Mouse (Mus musculus): ENCODE measurements around the gene Gab2. TPM values are rescaled to one million over a fixed set of nuclear protein-coding genes. Genes with fewer than 3 reads are reported as not detected.
"Not testable (repeated sequence)": the region's sequence is repeated elsewhere in the genome, so short reads cannot be mapped to it uniquely, and the experiment has no call there.

The Gab2 gene
- polyA plus RNA-seq, 1 experiment from 2014 or later = 17.7 TPM

DNA sequence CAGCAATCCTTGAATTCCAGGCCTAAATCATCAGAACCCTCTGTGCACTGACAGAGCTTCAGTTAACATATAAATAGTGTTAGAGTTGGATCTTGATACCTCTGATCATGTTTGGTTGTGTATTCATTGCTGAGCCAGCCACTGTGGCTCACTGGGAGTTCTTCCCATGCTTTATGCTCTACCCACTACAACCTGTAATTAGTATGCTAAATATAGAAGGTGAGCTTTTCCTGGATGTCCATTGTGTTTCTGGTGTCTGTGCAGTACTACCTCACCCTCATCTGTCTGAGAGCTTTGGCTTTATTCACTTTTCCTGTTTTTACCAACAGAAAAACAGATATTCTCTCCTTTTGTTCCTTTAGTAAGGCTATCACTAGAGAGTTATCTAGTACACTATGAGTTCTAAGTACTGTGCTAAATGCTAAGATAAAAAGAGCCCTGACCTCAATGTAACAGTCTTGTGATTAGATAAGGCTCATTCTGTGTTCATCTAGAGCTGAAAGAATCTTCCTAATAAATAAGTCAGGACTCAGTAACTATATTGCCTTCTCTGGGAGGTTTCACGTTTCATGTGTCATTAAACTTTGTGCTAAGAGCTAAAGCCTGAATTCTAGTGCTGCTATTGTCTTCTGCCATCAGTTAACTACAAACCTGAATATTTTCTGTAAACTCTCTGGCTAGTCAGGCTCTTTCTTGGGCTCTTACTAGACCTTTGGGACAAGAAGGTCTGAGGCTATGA lies 127.6 kb downstream of the Gab2 start:
- Histone ChIP-seq H3K4me1 (no peaks in the 10 kb centered on the region), H3K27ac (no peak overlapping the region), H3K27me3 (replicated peaks) (no peaks in the 10 kb centered on the region), H3K36me3 (no peaks in the 10 kb centered on the region), H3K4me3 (no peak overlapping the region), H3K9me3 (no peaks in the 10 kb centered on the region), H3K4me2 (replicated peaks) (no peak overlapping the region), H3K9ac (no peak overlapping the region)
- ATAC-seq (ENCODE audit: low FRiP score, low read depth) = no peak
- WGBS = 62% methylated on average over 1 of the region's 1 CpGs

DNA sequence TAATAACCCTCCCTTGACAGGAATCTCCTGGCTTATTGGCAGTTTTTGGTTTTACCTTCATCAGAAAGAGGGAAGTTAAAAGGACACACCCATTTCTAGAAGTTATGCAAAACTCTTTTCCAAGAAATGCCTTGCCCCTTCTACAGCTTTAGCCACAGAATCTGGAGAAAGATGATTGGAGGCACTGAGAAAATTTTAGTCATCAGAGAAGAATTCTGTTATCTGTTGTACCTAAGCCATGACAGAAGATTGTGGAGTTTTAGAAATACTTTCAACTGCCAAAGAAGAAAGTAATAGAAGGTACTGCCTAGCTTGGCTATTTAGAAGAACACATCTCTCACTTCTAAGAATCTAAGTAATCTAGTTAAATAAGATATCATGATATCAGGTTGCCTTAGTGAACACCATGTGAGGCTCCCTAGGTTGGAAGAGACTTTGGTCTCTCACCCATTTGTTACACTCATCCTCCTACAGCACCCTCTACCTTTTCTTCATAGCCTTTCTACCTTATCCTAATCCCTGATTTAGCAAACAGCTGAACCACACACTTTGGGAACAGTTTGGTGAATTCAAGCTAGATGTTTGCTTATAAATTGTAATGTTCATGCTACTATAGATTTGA lies 128.8 kb downstream of the Gab2 start:
- no peaks in the 10 kb centered on the region for H3K36me3 ChIP-seq
- H3K27me3 ChIP-seq (replicated peaks) = no peaks in the 10 kb centered on the region
- no peak overlapping the region for H3K4me2 ChIP-seq (replicated peaks)
- H3K9me3 ChIP-seq = no peaks in the 10 kb centered on the region
- no peak overlapping the region for H3K27ac ChIP-seq
- no peak for ATAC-seq (ENCODE audit: low FRiP score, low read depth)
- H3K4me1 ChIP-seq = no peaks in the 10 kb centered on the region
- no peak overlapping the region for H3K9ac ChIP-seq
- no peak overlapping the region for H3K4me3 ChIP-seq

DNA sequence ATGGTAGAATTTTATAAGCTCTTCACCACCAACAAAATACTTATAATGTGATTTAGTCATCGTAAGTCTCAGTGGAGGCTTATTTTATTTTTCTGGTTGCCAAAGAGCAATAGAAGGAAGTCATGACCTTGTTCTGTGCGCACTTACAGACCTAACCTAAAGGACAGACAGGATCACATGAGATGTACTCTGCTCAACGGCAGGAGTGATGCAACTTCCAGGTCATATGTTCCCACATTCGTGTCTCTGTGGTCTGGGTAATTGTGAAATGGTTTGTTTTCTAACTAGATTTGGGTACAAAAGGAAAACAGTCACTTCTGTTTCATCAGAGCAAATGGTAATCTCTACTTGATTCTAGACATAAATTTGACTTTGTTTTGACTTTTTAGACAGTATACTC lies 129.7 kb downstream of the Gab2 start:
- Histone ChIP-seq H3K4me2 (replicated peaks) (no peak overlapping the region), H3K27me3 (replicated peaks) (no peaks in the 10 kb centered on the region), H3K36me3 (no peaks in the 10 kb centered on the region), H3K9ac (no peak overlapping the region), H3K27ac (no peak overlapping the region), H3K9me3 (no peaks in the 10 kb centered on the region), H3K4me1 (no peaks in the 10 kb centered on the region), H3K4me3 (no peak overlapping the region)
- 88% methylated on average over 4 of the region's 4 CpGs for WGBS
- ATAC-seq (ENCODE audit: low FRiP score, low read depth) = no peak

DNA sequence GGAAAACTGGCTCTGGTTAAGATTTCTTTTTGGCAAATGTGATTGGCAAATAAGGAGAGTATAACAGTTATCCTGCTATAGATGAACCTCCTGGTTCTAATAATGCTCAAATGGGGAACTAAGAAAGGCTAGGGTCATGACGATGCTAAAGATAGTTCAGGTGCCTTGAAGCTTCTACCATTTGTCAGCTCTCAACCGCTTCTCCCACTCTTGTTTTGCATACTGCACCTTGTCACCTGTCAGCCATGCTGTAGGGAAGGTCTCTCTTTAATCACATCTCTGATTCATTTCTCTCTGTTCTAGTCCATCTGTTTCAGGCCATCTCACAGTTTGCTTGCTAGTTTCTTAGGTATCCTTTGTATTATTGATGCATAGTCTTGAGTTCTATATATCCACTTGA lies 142.4 kb downstream of the Gab2 start:
- Histone ChIP-seq H3K27ac (no peak overlapping the region), H3K9me3 (no peaks in the 10 kb centered on the region), H3K27me3 (replicated peaks) (no peaks in the 10 kb centered on the region), H3K4me3 (no peak overlapping the region), H3K9ac (no peak overlapping the region), H3K4me1 (no peaks in the 10 kb centered on the region), H3K4me2 (replicated peaks) (no peak overlapping the region), H3K36me3 (0 out of 2 replicates have a peak, but pooled peaks cover 3% of the 10 kb centered on the region)
- no peak for ATAC-seq (ENCODE audit: low FRiP score, low read depth)
- WGBS = 90% methylated on average over 2 of the region's 2 CpGs

DNA sequence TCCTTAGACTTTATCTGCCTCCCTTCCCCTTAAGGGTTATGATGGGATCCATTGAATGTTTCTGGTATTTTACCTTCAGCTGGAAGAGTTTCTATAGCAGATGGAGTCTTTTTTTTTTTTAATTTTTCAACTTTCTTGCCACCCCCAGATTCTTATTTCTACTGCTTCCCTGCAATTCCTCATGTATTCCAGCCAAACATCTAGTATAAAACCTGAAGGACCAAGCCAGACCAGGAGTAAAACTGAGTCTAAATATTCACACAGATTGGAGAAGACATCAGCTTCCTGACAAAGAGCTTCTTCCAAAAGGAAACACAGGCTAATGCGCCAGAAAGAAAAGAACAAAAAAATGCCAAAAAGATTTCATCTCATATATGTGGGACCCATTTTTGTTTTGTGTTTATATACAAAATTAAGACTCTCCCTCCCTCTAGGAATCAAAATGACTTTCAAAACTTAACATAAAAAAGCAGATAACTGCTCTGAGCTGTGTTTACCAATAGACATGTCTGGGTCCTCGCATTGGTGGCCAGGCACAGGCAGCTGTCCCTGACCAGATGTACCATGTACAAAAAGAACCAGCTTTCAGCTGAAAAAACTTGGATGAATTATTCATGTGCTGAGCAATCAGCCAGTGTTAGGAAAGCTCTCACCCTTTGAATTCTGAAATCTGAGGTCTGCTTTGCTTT lies 164.0 kb downstream of the Gab2 start:
- no peaks in the 10 kb centered on the region for H3K27me3 ChIP-seq (replicated peaks)
- H3K4me1 ChIP-seq = no peaks in the 10 kb centered on the region
- H3K9me3 ChIP-seq = no peaks in the 10 kb centered on the region
- no peaks in the 10 kb centered on the region for H3K36me3 ChIP-seq
- no peak overlapping the region for H3K9ac ChIP-seq
- no peak overlapping the region for H3K4me3 ChIP-seq
- H3K27ac ChIP-seq = no peak overlapping the region
- ATAC-seq (ENCODE audit: low FRiP score, low read depth) = 0 out of 2 replicates have a peak, but pooled peaks have one; percentile 71
- 61% methylated on average over 2 of the region's 2 CpGs for WGBS
- H3K4me2 ChIP-seq (replicated peaks) = no peak overlapping the region

DNA sequence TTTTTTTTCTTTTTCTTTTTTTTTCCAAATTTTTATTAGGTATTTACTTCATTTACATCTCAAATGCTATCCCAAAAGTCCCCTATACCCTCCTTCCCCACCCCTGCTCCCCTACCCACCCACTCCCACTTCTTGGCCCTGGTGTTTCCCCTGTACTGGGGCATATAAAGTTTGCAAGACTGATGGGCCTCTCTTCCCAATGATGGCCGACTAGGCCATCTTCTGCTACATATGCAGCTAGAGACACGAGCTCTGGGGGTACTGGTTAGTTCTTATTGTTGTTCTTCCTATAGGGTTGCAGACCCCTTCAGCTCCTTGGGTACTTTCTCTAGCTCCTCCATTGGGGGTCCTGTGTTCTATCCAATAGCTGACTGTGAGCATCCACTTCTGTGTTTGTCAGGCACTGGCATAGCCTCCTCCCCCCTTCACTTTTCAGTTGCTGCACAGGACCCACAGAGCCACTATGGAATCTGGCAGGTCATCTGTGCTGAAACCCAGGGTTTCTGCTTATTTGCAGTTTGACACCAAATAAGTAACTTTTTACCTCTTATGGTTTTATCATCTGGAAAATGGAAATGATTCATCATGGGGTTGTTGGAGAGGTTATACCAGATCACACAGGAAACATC lies 164.7 kb downstream of the Gab2 start:
- ATAC-seq (ENCODE audit: low FRiP score, low read depth) = not testable (repeated sequence)

DNA sequence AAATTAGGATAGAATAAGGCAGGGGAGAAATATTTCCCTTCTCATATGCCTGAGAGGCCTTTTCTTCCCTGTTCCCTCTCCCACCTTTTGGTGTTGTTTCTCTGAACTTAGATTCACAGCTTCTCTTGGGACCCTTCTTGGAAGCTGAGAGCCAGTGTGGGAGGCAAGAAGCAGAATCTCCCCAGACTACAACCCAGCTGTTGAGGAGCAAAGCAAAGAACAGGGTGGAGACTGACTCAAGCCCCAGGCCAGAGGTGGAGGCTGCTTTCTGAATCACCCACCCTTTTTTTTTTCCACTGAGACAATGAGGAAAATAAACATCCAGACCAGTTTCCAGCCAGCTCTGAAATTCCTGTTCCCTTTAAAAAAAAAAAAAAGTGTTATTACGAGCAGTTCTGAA lies 166.3 kb downstream of the Gab2 start:
- no peak overlapping the region for H3K4me3 ChIP-seq
- no peak overlapping the region for H3K4me2 ChIP-seq (replicated peaks)
- H3K27ac ChIP-seq = no peak overlapping the region
- H3K9me3 ChIP-seq = no peaks in the 10 kb centered on the region
- no peak overlapping the region for H3K9ac ChIP-seq
- no peaks in the 10 kb centered on the region for H3K4me1 ChIP-seq
- 71% methylated on average over 1 of the region's 1 CpGs for WGBS
- no peaks in the 10 kb centered on the region for H3K36me3 ChIP-seq
- no peaks in the 10 kb centered on the region for H3K27me3 ChIP-seq (replicated peaks)
- no peak for ATAC-seq (ENCODE audit: low FRiP score, low read depth)

More for the DNA sequence above, 164.7 kb downstream of the Gab2 start:
- H3K9me3 ChIP-seq; H3K27ac ChIP-seq; H3K9ac ChIP-seq; H3K4me1 ChIP-seq; H3K4me3 ChIP-seq; H3K27me3 ChIP-seq (replicated peaks); H3K36me3 ChIP-seq; H3K4me2 ChIP-seq (replicated peaks): not testable (repeated sequence)
- WGBS = 64% methylated on average over 2 of the region's 2 CpGs

DNA sequence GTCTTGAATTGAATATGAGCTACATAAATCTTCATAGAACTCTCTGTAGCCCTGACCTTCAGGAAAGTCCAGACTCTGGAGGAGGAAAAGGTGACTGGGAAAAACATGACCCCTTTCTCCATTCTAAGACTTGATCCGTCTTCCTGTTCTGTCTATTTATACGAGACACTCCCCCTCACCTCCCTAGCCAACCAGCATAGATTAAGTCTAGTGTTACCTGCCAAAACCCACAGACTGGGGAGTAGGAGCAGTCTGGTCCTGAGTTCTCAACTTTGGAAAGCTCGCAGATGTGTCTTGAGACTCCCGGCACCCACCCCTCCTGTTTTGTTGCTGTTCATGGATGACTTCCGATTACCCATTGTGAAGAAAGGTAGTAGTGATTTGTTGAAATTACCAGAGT lies 166.8 kb downstream of the Gab2 start:
- Histone ChIP-seq H3K4me2 (replicated peaks) (no peak overlapping the region), H3K36me3 (no peaks in the 10 kb centered on the region), H3K9ac (no peak overlapping the region), H3K4me3 (no peak overlapping the region), H3K9me3 (no peaks in the 10 kb centered on the region), H3K27me3 (replicated peaks) (no peaks in the 10 kb centered on the region), H3K4me1 (no peaks in the 10 kb centered on the region), H3K27ac (no peak overlapping the region)
- 80% methylated on average over 5 of the region's 5 CpGs for WGBS
- ATAC-seq (ENCODE audit: low FRiP score, low read depth) = no peak

DNA sequence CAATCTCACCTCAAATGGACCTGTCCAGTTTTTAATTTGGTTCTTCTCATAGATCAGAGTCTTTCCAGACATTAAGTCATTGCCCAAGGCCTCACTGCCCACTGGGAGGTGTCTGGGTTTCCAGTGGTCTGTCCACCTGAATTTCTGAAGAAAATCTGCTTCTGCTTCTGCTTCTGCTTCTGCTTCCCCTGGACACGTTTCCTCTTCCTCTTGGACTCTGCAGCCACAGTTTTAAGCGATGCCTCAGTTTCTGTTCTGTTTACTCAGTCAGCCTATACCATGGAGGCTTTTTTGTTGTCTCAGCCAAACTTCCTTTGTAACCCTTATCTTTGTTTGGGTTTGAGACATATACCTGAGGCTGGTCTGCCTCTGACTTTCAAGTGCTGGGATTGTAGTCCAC lies 170.3 kb downstream of the Gab2 start:
- Histone ChIP-seq H3K27ac (no peak overlapping the region), H3K9ac (no peak overlapping the region), H3K9me3 (no peaks in the 10 kb centered on the region), H3K4me2 (replicated peaks) (no peak overlapping the region), H3K4me1 (no peaks in the 10 kb centered on the region), H3K4me3 (no peak overlapping the region), H3K27me3 (replicated peaks) (no peaks in the 10 kb centered on the region), H3K36me3 (no peaks in the 10 kb centered on the region)
- WGBS = 88% methylated on average over 2 of the region's 2 CpGs
- ATAC-seq (ENCODE audit: low FRiP score, low read depth) = no peak

DNA sequence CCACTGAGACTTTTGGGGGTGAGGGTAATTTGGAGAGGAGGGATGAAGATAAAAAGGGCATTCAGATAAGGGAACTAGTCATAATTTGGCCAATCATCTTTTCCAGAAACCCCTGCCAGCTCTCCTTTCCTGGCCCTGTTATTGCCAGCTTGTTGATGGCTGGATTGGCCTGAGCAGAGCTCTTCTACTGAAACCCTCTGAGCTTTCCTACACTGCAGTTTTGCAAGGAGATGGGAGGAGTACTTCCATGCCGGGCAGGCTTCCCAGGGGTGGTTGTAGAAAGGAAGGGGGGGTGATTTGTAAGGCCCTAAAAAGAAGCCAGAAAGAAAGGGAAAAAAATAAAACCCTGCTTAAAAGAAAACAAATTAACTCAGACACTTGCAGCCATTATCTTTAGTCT lies 181.2 kb downstream of the Gab2 start:
- 36% methylated on average over 1 of the region's 1 CpGs for WGBS
- Histone ChIP-seq H3K4me3 (no peak overlapping the region), H3K36me3 (no peaks in the 10 kb centered on the region), H3K4me2 (replicated peaks) (no peak overlapping the region), H3K9ac (no peak overlapping the region), H3K4me1 (peaks cover 4% of the 10 kb centered on the region; the same call in 1 of the 2 replicates), H3K9me3 (no peaks in the 10 kb centered on the region), H3K27ac (no peak overlapping the region), H3K27me3 (replicated peaks) (no peaks in the 10 kb centered on the region)
- no peak for ATAC-seq (ENCODE audit: low FRiP score, low read depth)

DNA sequence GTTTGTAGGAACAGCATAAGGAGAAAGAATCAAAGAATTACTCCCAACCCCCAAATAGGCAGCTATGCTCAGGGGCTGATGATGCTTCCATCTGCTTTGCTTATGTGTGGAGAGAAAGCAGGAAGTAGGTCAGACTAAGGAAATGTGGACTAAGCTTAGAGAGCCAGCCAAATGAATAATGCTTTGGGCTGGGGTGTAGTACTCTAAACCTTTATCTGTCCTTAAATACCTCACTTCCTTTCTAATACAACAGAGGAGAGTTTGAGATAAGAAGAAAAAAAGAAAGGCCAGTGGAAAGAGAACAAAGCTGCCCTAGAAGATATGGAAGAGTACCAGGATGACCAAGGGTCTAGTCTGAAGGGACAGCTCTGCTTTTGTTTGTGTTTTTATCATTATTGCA lies 189.0 kb downstream of the Gab2 start:
- H3K27ac ChIP-seq = no peak overlapping the region
- H3K9ac ChIP-seq = no peak overlapping the region
- no peak for ATAC-seq (ENCODE audit: low FRiP score, low read depth)
- no peaks in the 10 kb centered on the region for H3K4me1 ChIP-seq
- no peaks in the 10 kb centered on the region for H3K9me3 ChIP-seq
- 0 out of 2 replicates have a peak, but pooled peaks cover 3% of the 10 kb centered on the region for H3K36me3 ChIP-seq
- H3K4me3 ChIP-seq = no peak overlapping the region
- H3K4me2 ChIP-seq (replicated peaks) = no peak overlapping the region
- H3K27me3 ChIP-seq (replicated peaks) = no peaks in the 10 kb centered on the region

DNA sequence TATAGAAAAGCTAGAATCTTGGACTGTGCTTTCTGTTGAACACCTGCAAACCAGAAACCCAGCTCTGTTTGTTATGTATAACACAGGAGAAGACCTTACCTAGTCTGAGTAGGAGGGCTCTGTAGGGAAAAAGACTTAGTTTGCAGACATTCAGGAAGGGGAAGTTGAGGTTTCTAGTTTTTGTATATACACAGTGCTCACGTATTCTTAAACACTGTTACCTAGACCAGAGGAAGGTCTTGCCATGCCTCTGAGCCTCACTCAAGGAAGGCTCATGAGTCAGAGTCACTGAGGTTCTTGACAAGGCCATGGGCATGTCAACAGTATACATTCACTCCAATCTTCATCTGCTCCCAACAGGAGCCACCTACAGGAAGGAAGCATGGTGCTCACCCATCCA lies 189.7 kb downstream of the Gab2 start:
- 0 out of 2 replicates have a peak, but pooled peaks cover 3% of the 10 kb centered on the region for H3K36me3 ChIP-seq
- H3K4me3 ChIP-seq = no peak overlapping the region
- 95% methylated on average over 1 of the region's 1 CpGs for WGBS
- H3K4me1 ChIP-seq = no peaks in the 10 kb centered on the region
- H3K9me3 ChIP-seq = no peaks in the 10 kb centered on the region
- H3K9ac ChIP-seq = no peak overlapping the region
- no peak for ATAC-seq (ENCODE audit: low FRiP score, low read depth)
- H3K4me2 ChIP-seq (replicated peaks) = no peak overlapping the region
- no peak overlapping the region for H3K27ac ChIP-seq
- no peaks in the 10 kb centered on the region for H3K27me3 ChIP-seq (replicated peaks)
